Mouse (Mus musculus) right cerebral cortex, postnatal 36 days (tissue): ENCODE measurements around the gene Polr1c.

Source experiments
- DNase-seq, 2 experiments: peaks; one replicate each; pipeline ENCODE4 v3.0.0; 2022; ENCODE audit warnings: low spot score in 2 of 2, mixed read lengths in 1 of 2

The Polr1c gene

DNA sequence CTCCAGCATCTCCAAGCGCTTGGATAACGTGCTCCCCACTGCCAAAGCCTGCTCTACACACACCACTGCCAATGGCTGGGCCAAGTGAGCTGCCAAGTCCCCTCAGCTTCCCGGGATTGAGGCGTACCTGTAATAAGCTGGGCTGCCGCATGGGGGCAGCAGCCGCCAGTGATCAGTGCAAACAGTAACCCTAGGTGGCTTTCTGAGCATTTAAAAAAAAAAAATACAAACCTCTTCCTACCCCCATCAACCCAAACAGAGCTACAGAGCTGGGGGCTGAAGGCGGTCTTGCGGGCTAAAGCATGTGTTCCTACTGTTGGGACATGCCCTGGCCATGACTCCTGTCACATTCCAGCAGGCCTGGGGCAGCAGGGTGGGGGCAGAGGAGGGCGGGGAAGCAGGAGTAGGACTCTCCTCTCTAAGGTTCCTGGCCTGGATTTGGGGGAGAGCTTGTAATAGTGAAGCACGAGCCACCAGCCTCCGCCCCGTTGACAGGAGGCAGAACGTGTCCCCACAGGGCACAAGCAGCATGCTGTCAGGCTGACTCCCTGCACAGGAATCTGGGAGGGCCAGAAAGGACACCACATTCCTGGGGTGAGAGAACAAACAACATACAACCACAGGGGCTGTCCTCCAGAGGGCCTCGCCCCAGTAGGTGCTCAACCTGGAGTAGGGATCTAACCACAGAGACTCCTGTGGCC is 18.2 kb upstream of the Polr1c start:
- DNase-seq = peak; percentile 64 to 79

DNA sequence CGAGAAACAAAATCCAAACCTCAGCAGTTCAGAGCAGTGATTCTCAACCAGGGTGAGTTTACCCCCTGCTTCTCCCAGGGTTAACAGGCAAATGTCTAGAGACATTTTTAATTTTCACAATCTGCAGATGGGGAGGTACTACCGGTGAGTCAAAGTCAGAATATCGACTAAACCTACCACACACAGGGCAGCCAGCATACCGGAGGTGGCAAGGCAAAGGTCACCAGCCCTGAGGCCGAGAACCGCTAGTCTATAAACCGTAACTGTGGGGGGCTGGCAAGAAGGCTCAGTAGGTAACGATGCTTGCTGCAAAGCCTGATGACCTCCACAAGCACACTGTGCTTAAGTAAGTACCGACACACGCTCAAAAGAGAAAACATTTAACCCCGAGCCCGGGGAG is 17.6 kb upstream of the Polr1c start:
- DNase-seq = no peak

DNA sequence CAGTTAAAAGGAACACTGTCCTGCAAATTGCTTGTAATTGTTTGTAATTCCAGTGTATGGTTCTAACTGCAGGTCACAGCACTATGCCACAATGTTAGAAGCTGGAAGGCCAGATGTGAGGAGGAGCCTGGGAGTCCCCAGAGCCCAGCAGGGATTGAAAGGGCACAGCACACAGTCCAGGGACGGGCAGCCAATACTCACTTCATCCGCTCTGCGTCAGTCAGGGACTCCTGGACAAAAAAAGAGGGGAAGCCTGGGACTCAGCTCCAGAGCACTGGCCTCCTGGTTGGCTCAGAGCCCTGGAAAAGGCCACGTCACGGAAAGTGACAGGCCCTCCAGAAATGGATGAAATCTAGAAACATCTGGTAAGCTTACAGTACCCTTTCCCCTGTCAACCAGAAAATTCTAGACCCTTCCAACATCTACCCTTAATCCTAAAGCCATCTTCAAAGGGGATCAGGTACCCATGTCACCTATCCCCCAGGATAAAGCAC is 14.4 kb upstream of the Polr1c start:
- no peak for DNase-seq

DNA sequence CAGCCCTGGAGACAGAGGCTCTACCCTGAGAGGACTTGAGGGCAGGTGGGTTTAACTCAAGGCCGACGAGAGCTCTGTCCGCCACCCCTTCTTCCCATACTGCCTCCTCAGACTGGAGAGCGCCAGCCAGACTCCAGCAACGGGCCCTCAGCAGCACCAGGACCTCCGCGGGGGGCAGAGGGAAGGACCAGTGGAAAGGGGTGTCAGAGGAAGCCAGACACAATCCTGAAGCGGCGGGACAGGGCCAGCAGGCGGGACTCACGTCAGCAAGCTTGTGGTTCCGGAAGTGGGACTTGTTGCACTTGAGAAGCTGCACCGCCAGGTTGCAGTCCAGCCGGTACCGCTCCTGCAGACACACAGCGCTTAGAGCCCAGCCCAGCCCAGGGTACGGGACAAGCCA is 11.8 kb upstream of the Polr1c start:
- no peak for DNase-seq

DNA sequence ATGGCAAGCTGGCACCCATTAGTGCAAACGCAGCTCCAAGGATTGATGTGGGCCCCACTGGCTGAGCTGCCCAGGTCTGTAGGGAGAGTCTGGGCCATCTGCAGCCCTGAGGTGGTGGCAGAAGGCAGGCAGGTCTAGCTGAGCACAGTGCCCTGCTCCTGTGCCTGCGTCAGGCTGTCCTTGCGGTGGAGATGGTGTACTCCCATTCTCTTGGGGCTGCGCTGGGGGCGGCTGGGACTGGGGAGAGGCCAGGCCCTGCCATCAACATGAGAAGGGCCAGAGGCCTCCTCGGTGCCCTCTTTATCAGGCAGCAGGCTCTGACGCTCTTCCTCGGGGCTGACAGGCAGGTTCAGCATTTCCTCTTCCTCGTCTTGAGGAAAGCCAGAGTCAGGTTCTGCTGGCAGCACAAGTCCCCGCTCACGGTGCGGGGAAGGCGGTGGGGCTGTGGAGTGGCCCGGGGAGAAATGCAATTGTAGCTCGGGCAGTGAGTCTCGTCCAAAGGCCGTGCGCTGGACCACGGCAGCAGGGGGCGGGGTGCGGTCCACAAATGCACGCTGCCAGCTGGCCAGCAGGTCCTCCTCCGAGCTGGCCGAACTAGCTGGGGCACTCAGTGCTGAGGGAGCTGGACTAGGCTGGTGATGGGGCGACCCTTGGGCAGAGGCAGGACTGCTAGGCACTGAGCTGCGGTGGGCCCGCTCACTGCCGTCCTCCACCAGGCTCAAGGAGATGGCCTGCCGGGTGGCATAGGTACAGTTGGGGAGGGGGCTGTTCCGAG is 10.6 kb upstream of the Polr1c start:
- no peak for DNase-seq

DNA sequence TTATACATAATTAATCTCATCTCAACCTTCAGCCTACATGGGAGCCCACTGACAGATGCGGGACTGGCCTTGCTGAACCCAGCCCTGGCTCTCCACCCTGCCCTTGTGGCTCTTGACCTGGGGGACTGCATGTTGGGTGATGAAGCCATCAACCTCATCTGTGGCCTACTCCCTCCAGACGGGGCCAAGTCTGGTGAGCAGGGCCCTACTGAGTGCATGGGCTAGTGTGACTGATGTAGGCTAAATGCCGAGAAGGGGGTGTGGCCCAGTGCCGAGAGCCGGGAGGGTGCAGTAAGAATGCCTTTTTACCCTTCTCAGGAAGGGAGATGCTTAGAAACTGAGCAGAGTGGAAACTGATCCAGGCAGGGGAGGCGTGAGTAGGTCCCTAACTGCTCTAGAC is 7.3 kb upstream of the Polr1c start:
- no peak for DNase-seq

DNA sequence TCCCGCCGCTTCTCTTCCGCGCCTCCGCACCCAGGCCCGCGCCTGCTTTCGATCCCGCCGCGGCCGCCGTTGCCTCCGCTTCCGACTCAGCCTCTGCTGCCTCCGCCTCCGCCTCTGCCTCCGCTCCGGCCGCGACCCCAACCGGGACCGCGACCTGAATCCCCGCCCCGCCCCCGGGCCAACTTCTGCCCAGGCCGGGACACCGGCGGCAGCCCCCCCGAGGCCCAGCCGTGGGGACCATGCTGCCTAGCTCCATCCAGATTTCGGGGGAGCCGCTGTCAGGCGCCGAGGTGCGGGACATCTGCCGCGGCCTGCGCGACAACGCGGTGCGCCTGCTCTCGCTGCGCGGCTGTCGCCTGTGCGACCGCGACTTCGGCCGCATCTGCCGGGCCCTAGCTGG is 6.3 kb upstream of the Polr1c start:
- DNase-seq = peak in 1 of 2 experiments; percentile 40

DNA sequence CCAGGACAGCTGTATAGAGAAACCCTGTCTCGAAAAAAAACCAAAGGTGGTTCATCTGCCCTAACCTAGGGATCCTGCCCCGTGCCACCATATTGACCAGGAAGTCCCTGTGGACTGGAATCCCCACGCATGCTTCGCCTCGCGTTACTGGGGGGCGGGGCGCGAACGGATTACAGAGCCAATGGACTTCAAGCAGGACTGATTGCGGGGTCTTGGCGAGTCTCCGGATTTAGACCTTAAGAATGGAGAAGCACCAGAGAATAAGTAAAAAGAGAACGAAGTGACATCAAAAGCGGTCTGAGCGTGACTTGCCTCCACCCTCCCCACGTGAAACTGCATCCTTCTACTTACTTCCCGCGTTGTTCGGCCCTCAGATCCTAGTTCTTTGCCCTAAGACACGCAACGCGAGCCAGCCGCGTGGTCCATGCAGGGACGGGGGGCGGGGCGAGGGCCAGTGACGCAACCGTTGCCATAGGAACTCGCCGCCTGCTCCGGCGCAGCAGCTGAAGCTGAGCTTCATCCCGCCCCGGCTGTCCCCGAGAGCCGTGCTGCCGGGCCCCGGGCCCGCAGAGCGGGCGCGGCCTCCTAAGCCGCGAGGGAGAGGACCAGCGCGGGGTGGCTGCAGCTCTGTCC is 5.7 kb upstream of the Polr1c start, which contains the start of gene Lrrc73:
Lrrc73 (plus strand) TSS at position 80 of the 633 bp plus-strand sequence.
- peak; percentile 92 to 94 for DNase-seq

DNA sequence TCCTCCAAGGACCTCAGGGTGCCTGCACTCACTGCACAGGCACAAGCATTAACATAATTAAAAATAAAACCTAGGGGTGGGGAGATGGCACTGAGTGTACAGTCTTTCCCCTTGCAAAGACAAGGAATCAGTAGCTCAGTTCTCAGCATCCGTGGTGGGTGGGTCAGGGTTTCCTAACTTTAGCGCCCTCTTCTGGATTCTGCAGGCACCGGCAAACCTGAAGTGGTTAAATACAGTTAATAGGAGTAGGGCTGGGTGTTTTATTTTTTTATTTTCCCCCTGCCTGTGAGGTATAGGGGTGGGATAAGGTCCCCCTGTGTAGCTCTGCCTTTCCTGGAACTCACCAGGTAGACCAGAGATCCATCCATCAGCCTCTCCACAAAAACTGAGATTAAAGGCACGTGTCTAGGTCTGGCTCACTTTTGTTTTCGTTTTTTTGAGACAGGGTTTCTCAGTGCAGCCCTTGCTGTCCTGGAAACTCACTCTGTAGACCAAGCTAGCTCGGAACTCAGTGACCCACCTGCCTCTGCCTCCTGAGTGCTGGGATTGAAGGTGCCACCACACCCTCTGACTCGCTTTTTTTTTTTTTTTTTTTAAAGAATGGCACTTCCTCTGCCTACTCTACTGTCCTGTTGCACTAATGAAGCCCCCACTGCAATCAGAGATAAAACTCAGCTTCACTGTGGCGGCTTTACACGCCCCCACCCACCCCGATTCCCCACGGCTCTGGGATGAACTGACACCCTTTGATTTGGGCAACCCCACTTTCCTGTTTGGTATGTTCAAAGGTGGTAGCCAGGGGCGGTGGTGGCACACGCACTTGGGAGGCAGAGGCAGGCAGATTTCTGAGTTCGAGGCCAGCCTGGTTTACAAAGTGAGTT is 5.0 kb upstream of the Polr1c start:
- no peak for DNase-seq

DNA sequence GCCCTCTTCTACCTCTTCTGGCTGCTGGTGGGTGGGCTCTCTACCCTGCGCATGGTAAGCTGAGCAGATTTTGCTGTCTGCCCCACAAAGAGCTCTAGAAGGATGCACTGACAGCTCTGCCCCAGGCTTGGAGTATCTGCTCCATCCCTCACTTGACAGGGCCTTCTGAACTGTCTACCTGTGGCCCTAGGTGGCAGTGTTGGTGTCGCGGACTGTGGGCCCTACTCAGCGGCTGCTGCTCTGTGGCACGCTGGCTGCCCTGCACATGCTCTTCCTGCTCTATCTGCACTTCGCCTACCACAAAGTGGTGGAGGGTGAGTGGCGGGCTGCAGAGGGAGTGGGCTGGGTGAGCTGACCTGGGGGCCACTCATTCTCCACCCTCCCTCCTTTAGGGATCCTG is 3.3 kb upstream of the Polr1c start:
- no peak for DNase-seq

DNA sequence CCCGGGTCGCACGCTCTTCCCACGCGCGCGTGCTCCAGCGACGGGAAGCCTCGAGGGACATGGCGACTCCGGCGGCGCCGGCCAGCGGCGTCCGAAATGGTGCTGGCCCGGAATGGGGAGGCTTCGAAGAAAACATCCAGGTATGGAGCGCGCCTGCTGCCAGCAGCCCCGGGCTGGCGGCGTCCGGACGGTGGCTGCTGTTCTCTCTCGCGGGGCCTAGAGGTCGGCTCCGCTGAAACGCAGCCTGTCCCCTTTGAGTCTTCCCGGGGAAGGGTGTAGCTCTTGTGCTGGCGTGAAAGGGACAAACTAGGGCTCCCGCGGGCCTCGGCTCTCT is 302 bp upstream of the Polr1c start:
- no peak for DNase-seq

DNA sequence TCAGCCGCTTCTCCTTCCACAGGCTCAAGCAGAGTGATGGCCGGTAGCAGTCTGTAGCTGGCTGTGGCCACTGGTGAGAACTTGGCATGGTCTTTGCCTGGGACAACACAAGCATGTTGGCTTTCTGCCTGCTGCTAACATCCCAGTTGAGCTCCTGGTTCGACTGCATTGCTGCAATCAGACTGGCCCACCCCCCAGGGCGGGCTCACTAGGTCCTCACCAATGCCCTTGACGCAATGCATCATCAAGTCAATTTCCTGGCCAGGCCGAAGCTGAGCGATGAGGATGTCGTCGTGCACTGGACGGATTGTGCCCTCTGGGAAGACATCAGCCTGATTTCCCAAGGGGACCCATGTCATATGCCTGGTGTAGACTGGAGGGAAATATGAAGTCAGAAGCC is 3.3 kb downstream of the Polr1c start:
- no peak for DNase-seq

DNA sequence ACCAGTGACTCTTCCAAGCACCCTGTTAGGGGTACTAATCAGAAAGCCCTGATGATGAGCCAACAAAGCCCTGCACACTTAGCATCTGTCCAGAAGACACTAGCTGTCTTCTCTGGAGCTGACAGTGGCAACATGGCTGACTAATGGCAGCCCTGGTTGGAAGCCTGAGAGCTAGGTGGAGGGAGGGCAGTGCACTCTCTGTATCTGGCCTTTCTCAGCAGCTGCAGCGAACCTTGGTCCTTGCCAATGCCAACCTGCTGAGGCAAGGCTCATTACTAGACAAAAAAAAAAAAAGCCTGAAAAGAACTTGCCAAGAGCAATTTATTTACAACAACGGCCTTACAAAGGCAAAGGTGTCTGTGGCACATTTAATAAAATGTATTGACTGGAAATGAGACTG is 4.2 kb downstream of the Polr1c start:
- no peak for DNase-seq

DNA sequence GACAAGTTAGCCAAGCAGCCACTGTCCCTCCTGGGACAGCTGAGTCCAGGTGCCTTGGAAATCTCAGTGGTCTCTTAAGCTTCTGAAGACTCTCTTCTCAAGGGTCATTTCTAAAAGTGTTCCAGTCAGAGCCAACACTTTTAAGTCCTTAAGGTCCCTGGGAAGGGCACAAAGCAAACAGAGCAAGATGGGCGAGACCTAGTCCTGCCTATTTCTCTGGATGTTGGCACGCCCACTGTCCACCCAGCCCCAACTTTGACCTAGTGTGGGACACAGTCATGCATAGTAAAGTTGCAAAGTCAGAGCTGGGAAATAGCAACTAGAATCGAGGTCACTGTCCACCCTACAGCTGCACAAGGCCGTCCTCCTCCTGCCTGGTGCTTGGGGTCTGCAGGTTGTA is 4.9 kb downstream of the Polr1c start:
- no peak for DNase-seq

DNA sequence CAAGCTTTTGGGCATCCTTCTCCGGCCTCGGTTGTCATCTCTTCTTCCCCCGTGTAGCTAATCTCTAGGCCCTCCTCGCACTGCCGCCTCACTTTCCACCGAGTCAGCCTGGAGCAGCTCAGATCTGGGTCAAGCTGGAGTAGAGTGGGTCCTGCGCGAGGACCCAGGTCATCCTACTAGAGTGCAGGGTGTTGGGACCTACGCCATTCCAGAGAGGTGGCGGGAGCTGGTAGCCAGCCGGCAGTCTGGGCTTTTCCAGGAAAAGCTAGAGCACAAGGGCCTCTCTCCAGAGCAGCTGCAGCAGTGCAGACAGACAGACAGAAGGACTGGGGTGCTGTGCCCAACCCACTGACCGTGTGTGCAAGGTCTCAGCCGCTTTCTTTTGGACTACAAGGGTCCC is 5.6 kb downstream of the Polr1c start:
- DNase-seq = no peak

DNA sequence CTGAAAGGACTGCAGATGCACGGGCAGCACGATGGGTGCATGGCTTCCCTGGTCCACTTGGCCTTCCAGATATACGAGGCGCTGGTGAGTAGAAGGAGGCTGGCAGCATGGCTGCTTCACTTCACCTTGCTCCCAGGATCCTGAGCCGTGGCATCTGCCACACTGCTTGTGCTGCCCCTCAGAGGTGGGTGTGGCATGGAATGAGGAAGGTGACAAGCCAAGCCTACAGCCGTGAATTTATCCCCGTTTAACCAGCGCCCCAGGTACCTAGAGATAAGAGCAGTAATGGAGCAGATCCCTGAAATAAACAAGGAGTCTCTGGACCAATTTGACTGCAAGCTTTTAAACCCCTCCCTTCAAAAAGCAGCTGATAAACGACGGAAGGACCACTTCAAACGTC is 6.4 kb downstream of the Polr1c start:
- DNase-seq = no peak

DNA sequence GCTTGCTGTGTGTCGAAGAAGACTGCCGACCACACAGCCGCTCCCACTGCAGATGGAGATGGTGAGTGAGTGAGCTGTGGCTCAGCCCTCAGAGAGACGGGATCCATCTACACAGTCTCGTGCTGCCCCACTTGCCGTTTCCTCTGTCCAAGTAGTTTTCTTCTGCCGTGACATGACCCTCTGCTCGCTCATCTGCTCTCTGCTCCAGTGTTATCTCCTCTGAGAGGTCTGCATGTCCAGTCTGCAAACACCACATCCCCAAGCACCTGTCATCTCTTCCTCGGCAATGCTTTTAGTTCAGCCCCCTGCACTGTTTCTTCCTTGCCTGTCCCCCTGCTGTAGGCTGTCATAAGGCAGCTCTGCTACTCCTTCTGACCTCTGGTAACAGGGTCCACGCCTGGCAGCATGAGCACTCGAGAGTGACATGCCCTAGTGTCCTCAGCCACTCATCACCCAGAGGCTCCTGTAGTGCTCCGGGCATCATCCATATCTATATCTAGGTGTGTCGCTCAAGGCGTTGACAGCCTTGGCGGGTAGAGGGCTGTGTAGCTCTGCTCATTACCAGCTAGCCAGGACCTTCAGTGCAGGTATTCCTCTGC is 8.2 kb downstream of the Polr1c start:
- no peak for DNase-seq

DNA sequence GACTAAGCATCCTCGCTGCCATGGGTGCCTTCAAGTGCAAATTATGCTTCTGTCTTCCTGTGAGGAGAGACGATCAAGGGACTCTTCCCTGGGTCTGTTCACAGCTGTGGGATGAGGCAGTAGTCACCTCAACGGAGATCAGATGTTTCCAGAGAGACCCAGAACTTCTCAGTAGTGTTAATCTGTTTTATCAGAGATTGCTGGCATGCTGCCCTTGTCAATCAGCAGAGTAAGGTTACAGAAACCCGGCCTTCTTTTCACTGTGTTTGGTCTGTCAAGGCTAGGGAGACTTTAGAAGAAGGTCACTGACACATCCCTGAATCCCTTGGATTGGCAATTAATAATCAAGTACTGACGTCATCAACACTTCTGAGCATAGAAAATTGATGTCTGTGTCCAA is 10.4 kb downstream of the Polr1c start:
- no peak for DNase-seq

DNA sequence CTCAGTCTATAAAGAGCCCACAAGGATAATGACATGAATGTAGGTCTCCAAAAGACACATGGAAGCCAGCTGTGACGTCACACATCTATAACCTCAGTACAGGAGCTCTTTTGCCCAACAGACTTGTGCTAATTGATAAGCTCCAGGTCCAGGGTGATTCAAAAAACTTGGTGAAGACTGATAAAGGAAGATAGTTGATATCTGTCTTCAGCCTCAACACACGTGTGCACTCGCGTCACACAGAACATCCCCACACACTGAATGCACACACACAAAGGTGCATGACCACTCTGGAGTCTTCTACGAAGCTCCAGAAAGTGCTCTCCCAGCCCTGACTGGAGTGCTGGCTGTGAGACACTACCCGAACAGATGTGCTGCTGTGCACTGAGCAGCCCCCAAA is 10.8 kb downstream of the Polr1c start:
- no peak for DNase-seq

DNA sequence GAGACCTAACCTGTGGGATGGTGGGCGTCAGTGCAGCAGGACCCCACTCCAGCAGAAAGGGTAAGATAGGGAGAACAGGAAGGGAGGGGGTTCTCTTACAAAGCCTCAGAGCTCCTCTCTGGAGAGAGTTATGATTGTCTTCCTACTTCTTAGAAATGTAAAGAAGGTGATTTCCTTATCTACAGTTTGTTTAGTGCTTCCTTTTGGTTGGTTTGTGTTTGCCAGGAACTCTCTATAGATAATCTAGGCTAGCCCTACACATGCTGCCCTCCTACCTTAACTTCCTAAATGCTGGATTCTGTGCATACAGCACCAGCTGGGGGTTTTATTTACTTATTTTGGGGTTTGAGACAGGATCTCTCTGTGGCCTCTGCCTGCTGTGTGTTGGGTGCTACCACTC is 11.8 kb downstream of the Polr1c start:
- DNase-seq = no peak

DNA sequence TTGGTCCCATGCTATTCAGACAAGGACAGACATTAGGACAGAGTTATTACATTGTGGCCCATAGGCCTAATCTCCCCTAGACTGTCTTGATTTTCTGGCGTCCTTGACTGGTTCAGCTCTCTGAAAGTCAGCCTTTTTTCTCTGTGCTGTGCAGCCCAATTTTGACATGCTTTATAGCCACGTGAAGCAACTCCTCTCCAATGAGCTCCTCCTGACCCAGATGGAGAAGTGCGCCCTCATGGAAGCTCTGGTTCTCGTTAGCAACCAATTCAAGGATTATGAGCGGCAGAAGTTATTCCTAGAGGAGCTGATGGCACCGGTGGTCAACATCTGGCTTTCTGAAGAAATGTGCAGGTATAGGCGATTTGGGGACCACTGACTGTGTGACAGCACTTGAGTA is 20.3 kb downstream of the Polr1c start:
- no peak for DNase-seq

DNA sequence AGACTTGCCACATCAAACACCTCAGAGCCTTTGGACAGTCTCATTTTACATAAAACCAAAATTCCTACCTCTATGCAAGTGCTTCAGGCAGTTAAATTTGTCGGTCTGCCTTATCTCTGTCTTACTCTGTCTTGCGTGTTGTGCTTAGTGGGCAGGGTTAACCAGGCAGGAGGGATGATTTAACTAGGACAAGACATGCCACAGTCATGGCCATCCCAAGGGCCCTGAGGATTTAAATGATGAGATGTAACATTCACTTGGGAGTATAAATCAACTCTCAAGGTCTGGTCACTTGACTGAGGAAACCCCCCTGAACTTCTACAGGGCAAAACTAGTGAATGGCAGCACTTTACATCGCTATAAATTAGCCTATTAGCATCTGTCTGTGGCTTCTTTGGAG is 26.3 kb downstream of the Polr1c start:
- no peak for DNase-seq
